Mouse (Mus musculus) MEL (cell line): ENCODE measurements at regions not wholly inside any gene's neighbourhood (a gene's known extent, or its start where the extent isn't known, plus 50 kb on each side); places are given as distances from the start of the nearest gene placed in this dataset.

ENCODE experiments used
- CHD1 ChIP-seq: IDR thresholded peaks from 2 replicates; pipeline ENCODE4 v1.6.1; 2012; ENCODE audit warnings: low read depth, mild to moderate bottlenecking, inconsistent platforms, low read length, improper control_type of control experiment
- CTCF ChIP-seq, 3 experiments: IDR thresholded peaks in 2 of 3; conservative IDR thresholded peaks in 1 of 3; 2 replicates each; pipeline ENCODE4 v1.5.1; 2011 to 2012; ENCODE audit warnings: low read length in 3 of 3, low read depth in 2 of 3, mild to moderate bottlenecking in 2 of 3, improper control_type of control experiment in 1 of 3, inconsistent platforms in 1 of 3, mixed read lengths in 1 of 3, moderate library complexity in 1 of 3; ENCODE audit not compliant: control insufficient read depth in 1 of 3, insufficient read depth in 1 of 3, poor library complexity in 1 of 3, severe bottlenecking in 1 of 3
- MYC ChIP-seq: IDR thresholded peaks from 2 replicates; pipeline ENCODE4 v1.6.1; 2011; ENCODE audit warnings: low read depth, mild to moderate bottlenecking, low read length, improper control_type of control experiment, moderate library complexity
- NRF1 ChIP-seq: IDR thresholded peaks from 2 replicates; pipeline ENCODE4 v1.6.1; 2014; ENCODE audit warnings: low read depth, mild to moderate bottlenecking, inconsistent platforms, low read length, improper control_type of control experiment, moderate library complexity; ENCODE audit not compliant: poor library complexity, insufficient read depth, severe bottlenecking
- POLR2A ChIP-seq, 2 experiments: IDR thresholded peaks; 2 replicates each; pipeline ENCODE4 v1.6.1; 2011 to 2012; ENCODE audit warnings: low read length in 2 of 2, mild to moderate bottlenecking in 2 of 2, control low read depth in 1 of 2, improper control_type of control experiment in 1 of 2, low read depth in 1 of 2, moderate library complexity in 1 of 2; ENCODE audit not compliant: control insufficient read depth in 1 of 2, insufficient read depth in 1 of 2, poor library complexity in 1 of 2
- UBTF ChIP-seq: IDR thresholded peaks from 2 replicates; pipeline ENCODE4 v1.6.1; 2012; ENCODE audit warnings: low read depth, mild to moderate bottlenecking, inconsistent platforms, low read length, improper control_type of control experiment, moderate library complexity, borderline replicate concordance; ENCODE audit not compliant: insufficient read depth

- TF ChIP-seq MYC (no peak), POLR2A (IDR thresholded peaks at IDR 0.05; ENCODE audit: control insufficient read depth in 1 of 2, insufficient read depth in 1 of 2, low read depth in 1 of 2, low read length in 2 of 2, poor library complexity in 1 of 2) (no peak), NRF1 (no peak), CTCF (IDR thresholded peaks at IDR 0.05 in 2 of 3, conservative IDR thresholded peaks at IDR 0.05 in 1 of 3; ENCODE audit: control insufficient read depth in 1 of 3, insufficient read depth in 1 of 3, low read depth in 2 of 3, low read length in 3 of 3, poor library complexity in 1 of 3, severe bottlenecking in 1 of 3) (no peak), UBTF (no peak), CHD1 (no peak)
Measured at GRCm38 (mm10) chr15:27109130-27109529, 213.8 kb upstream of the Fbxl7 start.
